Mouse (Mus musculus) ES-Bruce4 (cell line): Measurements from ENCODE around the gene Chst15.

ENCODE experiments used
- CTCF ChIP-seq: IDR thresholded peaks from one replicate; pipeline ENCODE4 v1.8.1; 2011; ENCODE audit warnings: low read depth, low read length
- EP300 ChIP-seq: IDR thresholded peaks from 2 replicates; pipeline ENCODE4 v1.6.1; 2011; ENCODE audit warnings: low read depth, low read length; ENCODE audit not compliant: insufficient read depth

- TF ChIP-seq EP300 = no peak
- no peak for TF ChIP-seq CTCF
Observed at GRCm38 (mm10) chr7:132278658-132279057, 38.4 kb downstream of the Chst15 start.
